Mouse (Mus musculus) retina, postnatal 7 days (tissue): ENCODE data around the gene Apoa2.
"Not testable (repeated sequence)": the region's sequence is repeated elsewhere in the genome, so short reads cannot be mapped to it uniquely, and the experiment has no call there.

Experiments
- DNase-seq: peaks from one replicate; pipeline ENCODE4 v3.0.0-alpha.2; 2012; ENCODE audit warnings: low read depth, low spot score

Apoa2 gene

GRCm38 (mm10) chr1:171235791-171236190 is 10.9 kb downstream of the Apoa2 start:
- no peak for DNase-seq

GRCm38 (mm10) chr1:171237438-171237837 is 12.6 kb downstream of the Apoa2 start:
- DNase-seq: no peak

DNA sequence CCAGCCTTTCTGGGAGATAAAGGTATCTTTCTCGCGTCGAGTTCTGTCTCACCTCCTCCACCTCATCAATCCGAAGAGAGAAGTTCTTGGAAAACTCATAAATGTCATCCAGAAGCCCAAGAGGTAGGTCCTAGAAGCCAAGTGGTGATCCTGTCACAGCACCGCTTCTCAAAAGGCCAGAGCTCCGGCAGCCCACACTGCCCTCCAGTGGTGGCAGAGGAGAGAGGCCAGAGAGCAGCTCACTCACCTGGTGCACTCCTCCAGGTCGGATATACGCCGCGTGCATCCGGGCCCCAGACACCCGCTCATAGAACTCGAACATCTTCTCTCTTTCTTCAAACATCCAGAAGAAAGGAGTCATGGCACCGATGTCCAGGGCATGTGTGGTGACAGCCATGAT is 13.6 kb downstream of the Apoa2 start:
- peak; percentile 64 for DNase-seq

- DNase-seq: no peak
Measured at GRCm38 (mm10) chr1:171239992-171240744, 15.3 kb downstream of the Apoa2 start.

GRCm38 (mm10) chr1:171240911-171241310 is 16.1 kb downstream of the Apoa2 start:
- DNase-seq: no peak

DNA sequence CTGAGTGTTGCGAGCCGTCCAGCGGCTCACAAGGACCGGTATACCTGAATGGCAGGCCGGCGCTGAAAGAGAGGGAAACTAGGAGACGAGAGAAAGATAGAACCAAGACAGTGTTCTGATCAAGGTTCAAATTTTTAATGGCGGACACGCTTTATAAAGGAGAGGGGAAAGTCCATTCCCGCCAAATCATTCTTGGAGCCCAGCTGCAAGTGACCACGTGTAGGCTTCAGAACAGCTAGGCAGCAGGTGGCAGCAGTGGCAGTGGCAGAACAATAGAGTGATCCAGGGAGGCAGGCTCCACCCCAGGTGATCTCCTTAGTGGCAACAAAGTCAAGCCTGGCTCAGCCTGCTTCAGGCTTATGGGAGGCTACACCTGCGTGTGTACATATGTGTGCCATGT is 17.1 kb downstream of the Apoa2 start:
- DNase-seq: not testable (repeated sequence)

- DNase-seq: no peak
Measured at GRCm38 (mm10) chr1:171245353-171245752, 20.5 kb downstream of the Apoa2 start.

- DNase-seq: peak; percentile 98
Measured at GRCm38 (mm10) chr1:171246709-171247452, 22.0 kb downstream of the Apoa2 start.

DNA sequence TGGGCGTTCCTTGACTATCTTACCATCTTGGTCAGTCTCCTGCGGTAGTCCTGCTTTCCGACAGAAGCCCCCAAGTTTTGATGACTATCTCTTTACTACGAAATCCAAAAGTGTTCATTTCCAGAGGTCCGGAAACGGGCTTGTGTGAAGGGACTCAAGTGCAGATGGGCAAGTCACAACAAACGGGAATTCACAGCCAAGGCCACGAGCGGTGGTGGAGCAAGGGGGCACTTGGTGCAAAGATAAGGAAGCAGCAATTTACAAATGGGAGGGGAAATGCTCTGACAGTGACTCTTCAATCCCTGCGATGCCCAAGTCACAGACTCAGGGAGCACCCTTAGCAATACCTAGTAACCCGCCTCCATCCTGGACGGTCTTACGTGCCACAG is 22.6 kb downstream of the Apoa2 start:
- DNase-seq: no peak

GRCm38 (mm10) chr1:171247916-171248315 is 23.1 kb downstream of the Apoa2 start:
- DNase-seq: no peak

DNA sequence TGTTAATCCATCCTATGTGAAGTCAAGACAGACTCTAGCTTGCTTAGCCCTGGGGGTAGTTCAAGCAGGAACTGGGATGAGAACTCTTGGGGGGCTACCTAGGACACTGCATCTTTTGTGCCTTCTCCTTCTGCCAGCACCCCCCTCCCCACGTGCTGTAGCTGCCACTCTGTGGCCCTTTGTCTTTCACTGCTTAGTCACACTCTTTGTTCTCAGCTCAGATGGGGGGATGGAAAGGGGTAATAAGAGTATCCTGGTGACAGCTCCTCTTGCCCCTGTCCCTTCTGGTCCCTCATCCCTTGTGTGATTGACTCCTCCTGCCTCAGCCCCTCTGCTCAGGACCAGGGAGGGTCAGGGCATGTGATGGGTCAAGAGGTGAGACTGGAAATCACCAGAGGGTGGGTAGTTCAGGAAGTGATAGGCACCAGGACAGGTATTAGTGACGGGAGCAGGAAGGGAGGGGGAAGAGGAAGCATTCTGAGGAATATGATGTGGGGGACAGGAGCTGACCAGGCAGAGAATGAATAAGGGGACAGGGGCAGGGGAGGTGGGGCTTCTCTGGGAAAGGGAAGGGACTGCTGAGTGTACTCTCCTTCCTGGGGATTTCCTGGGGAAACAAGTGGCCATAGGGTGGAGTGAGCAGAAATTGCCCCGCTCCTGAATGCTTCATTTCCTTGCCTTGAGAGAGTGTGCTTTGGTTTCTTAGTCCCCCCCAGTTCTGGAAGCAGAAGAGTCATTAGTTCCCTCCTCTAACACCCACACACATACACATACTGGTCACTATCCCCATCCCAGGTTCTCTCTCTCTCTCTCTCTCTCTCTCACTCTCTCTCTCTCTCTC is 23.8 kb downstream of the Apoa2 start:
- no peak for DNase-seq

DNA sequence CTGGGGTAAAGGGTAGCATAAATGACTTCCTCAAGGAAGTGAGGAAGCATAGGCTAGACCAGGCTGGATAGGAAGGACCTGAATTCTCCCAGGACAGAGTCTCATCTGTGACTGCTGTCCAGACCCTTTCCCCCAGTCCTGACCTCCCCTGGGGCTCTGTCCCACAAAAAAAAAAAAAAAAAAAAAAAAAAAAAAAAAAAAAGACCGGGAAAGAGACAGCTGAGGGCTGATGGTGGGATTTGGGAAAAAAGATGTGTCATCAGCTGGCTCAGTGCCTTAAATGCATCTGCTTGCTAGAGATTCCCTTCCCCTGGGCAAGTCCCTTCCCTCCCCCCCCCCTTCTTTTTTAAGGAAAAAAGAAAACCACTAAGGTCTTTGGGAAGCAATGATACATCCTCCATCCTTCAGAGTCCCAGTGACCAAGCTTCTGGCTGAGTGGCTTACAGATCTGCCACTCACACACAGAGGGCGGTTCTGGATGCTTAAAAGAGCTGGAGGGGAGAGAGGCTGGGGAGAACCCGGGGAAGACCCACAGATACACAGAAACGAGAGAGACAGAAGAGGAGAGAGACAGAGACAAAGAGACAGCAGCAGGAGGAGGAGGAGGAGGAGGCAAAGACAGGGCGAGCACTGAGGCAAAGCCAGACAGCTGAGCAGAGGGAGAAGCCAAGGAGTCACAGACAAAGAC is 25.2 kb downstream of the Apoa2 start, which contains the start of gene Adamts4:
TSS of gene Adamts4 (plus strand) at position 509 of the 688 bp plus-strand sequence.
- no peak for DNase-seq

DNA sequence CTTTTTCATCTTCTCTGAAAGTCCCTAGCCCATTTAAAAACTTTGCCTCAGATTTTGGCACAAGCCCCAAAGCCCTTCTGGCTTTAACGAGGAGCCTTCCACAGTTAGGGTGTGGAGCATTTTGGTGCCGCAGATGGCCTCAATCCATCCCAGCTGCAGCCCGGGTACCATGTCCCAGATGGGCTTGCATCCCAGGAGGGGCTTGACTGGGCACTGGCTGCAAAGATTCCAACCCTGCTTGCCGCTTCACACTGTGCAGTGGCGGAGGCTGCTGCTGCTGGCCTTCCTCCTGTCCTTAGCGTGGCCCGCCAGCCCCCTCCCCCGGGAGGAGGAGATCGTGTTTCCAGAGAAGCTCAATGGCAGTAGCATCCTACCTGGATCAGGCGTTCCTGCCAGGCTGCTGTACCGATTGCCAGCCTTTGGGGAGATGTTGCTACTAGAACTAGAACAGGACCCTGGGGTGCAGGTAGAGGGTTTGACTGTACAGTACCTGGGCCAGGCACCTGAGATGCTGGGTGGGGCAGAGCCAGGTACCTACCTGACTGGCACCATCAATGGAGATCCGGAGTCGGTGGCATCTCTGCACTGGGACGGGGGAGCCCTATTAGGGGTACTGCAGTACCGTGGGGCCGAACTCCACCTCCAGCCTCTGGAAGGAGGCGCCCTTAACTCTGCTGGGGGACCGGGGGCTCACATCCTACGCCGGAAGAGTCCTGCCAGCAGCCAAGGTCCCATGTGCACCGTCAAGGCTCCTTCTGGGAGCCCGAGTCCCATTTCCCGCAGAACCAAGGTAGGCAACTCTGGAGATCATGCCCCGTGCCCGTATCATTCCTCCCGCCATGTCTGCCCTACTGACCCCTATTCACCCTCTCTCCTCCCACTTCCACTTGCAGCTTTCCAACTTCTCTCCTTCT is 26.1 kb downstream of the Apoa2 start, which contains the start of gene Ndufs2:
TSS of gene Ndufs2 (minus strand) at position 709 of the 914 bp plus-strand sequence.
- DNase-seq: no peak

DNA sequence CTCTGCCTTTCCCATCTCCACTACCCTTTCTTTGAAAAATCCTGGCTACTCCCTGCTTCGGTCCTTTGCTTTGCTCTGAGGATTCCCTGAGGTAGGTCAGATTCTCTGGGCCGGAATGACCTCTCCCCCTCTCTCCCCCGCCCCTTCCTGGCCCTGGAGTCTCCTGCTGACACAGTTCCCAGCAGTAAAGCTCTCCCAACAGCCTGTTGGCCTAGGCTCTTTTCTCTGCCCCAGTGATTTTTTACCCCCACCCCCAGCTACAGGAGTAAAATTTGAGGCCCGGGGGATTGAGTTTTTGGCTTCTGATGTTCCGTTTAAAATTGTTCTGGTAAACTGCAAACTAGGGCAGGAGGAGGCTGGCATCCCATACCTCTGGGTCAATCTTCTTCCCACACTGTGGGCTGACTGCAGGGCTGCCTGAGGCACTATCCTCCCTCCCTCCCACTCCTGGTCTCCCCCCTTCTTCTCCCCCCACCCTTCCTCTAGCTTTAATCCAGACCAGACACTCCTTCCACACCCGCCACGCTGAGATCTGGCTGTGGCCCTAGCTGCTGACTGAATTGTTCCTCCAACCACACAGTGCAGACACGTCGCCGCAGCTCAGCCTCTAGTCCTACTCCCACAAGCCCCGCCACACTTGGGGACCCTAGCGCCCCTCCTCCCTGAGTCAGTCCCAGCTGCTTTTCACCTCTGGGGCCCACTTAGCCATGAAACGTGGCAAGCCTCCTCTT is 26.9 kb downstream of the Apoa2 start:
- DNase-seq: no peak

GRCm38 (mm10) chr1:171252415-171252814 is 27.6 kb downstream of the Apoa2 start:
- DNase-seq: no peak

GRCm38 (mm10) chr1:171256095-171256818 is 31.4 kb downstream of the Apoa2 start:
- no peak for DNase-seq

GRCm38 (mm10) chr1:171256937-171257548 is 32.2 kb downstream of the Apoa2 start:
- peak; percentile 65 for DNase-seq

GRCm38 (mm10) chr1:171257781-171258180 is 32.9 kb downstream of the Apoa2 start:
- DNase-seq: no peak
